In genomic region chr14:26206926-26207247, GRCm38 (mm10) we compare ENCODE assay signal across 8 mouse cellular contexts. TPM values are rescaled to one million over a fixed set of nuclear protein-coding genes. Genes with fewer than 3 reads are reported as not detected.
DNase-seq lines count a peak whose midpoint lies in the region; ATAC-seq lines count a peak whose summit lies in the region.
"Not testable (repeated sequence)": the region's sequence is repeated elsewhere in the genome, so short reads cannot be mapped to it uniquely, and the experiment has no call there.

Gene Tmem254b (minus strand): TSS chr14:26207041.

- not testable (repeated sequence) for H3K36me3 ChIP-seq in heart, embryonic 12.5 days; intestine, embryonic 14.5 days (ENCODE audit: control insufficient read depth, insufficient read depth, low read length); liver, embryonic 16.5 days (ENCODE audit: control insufficient read depth, insufficient read depth); midbrain, embryonic 15.5 days (replicated peaks)

- not testable (repeated sequence) for H3K9ac ChIP-seq in heart, embryonic 12.5 days; intestine, embryonic 14.5 days (ENCODE audit: low read length); liver, embryonic 16.5 days (ENCODE audit: low read depth, low read length); midbrain, embryonic 15.5 days

- H3K27me3 ChIP-seq in heart, embryonic 12.5 days (replicated peaks); intestine, embryonic 14.5 days (replicated peaks; ENCODE audit: control insufficient read depth, insufficient read depth, low read length); liver, embryonic 16.5 days (ENCODE audit: control insufficient read depth, insufficient read depth, low read depth, low read length); midbrain, embryonic 15.5 days (replicated peaks): not testable (repeated sequence)

- not testable (repeated sequence) for H3K27ac ChIP-seq in heart, embryonic 12.5 days (ENCODE audit: poor library complexity, severe bottlenecking); intestine, embryonic 14.5 days (ENCODE audit: low read depth); liver, embryonic 16.5 days (ENCODE audit: low read length); midbrain, embryonic 15.5 days

- not testable (repeated sequence) for H3K4me3 ChIP-seq in heart, embryonic 12.5 days; intestine, embryonic 14.5 days (ENCODE audit: low read depth, low read length); liver, embryonic 16.5 days (ENCODE audit: low read depth, low read length); midbrain, embryonic 15.5 days

- DNase-seq in adrenal gland, postnatal 25 days; intestine, embryonic 14.5 days (ENCODE audit: low spot score); left cerebral cortex, postnatal 10 days (ENCODE audit: extremely low spot score in 1 of 2, low spot score in 2 of 2); thymus, postnatal 0 days (ENCODE audit: low spot score): not testable (repeated sequence)

- ATAC-seq in erythroblast, adult 5-6 weeks (replicated peaks; ENCODE audit: low FRiP score, poor library complexity, severe bottlenecking), result peak; percentile 91
- ATAC-seq in heart, embryonic 12.5 days (ENCODE audit: insufficient number of reproducible peaks, low FRiP score), result not testable (repeated sequence)
- ATAC-seq in intestine, embryonic 14.5 days (replicated peaks; ENCODE audit: low FRiP score, low TSS enrichment, low read depth), result peak; percentile 90
- peak; percentile 79 for ATAC-seq in liver, embryonic 16.5 days (ENCODE audit: low read depth)
- ATAC-seq in midbrain, embryonic 15.5 days (replicated peaks), result peak; percentile 84

- intact Hi-C loops in left cerebral cortex, postnatal 10 days (cut with DNase I), result not testable (repeated sequence)

- H3K4me2 ChIP-seq in heart, embryonic 12.5 days; intestine, embryonic 14.5 days (ENCODE audit: low read length); liver, embryonic 16.5 days (ENCODE audit: low read depth, low read length); midbrain, embryonic 15.5 days: not testable (repeated sequence)

- H3K9me3 ChIP-seq in heart, embryonic 12.5 days (replicated peaks); intestine, embryonic 14.5 days (ENCODE audit: control insufficient read depth, low read length); liver, embryonic 16.5 days (replicated peaks; ENCODE audit: control insufficient read depth, low read length); midbrain, embryonic 15.5 days: not testable (repeated sequence)

- no CpG with 5 or more reads among the region's 10 CpGs for WGBS in heart, embryonic 12.5 days
- no CpG with 5 or more reads among the region's 10 CpGs for WGBS in intestine, embryonic 14.5 days
- WGBS in liver, embryonic 16.5 days (ENCODE audit: insufficient replicate concordance), result no CpG with 5 or more reads among the region's 10 CpGs
- no CpG with 5 or more reads among the region's 10 CpGs for WGBS in midbrain, embryonic 15.5 days

- H3K4me1 ChIP-seq in heart, embryonic 12.5 days (replicated peaks); intestine, embryonic 14.5 days (replicated peaks; ENCODE audit: control insufficient read depth, insufficient read depth, low read length); liver, embryonic 16.5 days (ENCODE audit: control insufficient read depth, low read depth, low read length); midbrain, embryonic 15.5 days: not testable (repeated sequence)

RNA-seq across cellular contexts. Expression of gene Tmem254b, which starts in this region (rescaled TPM):
- 11.4 and 22.6 TPM in 2 replicates for total RNA-seq in adrenal gland, postnatal 25 days (2021)
- 3.8 TPM in 1 of 2 replicates, not detected in the other for total RNA-seq in erythroblast, adult 5-6 weeks (2015; ENCODE audit: low replicate concordance)
- total RNA-seq in erythroblast, adult 5-6 weeks (2017; ENCODE audit: low replicate concordance), result not detected in 2 replicates
- 20.5 and 23.7 TPM in 2 replicates for polyA plus RNA-seq in heart, embryonic 12.5 days (2016; fragmentation: Nextera tagmentation; extraction: Ambion mirVana)
- polyA plus RNA-seq in intestine, embryonic 14.5 days (2014; fragmentation: Nextera tagmentation; extraction: Ambion mirVana), result 29.4 and 41.1 TPM in 2 replicates
- 10 to 100 TPM; 32.4 to 36.6 TPM for total RNA-seq in left cerebral cortex, postnatal 10 days (2021)
- polyA plus RNA-seq in liver, embryonic 16.5 days (2015; fragmentation: Nextera tagmentation; extraction: Ambion mirVana), result 22.5 and 24.5 TPM in 2 replicates
- polyA plus RNA-seq in midbrain, embryonic 15.5 days (2015; fragmentation: Nextera tagmentation; extraction: Ambion mirVana), result 22.8 and 30.1 TPM in 2 replicates
- polyA plus RNA-seq in thymus, postnatal 0 days (2015; fragmentation: Nextera tagmentation; extraction: Ambion mirVana), result 16.1 and 19.9 TPM in 2 replicates
